Mouse (Mus musculus) liver, embryonic 15.5 days (tissue): ENCODE results near the gene Gpx2. TPM values are rescaled to one million over a fixed set of nuclear protein-coding genes. Genes with fewer than 3 reads are reported as not detected.

Experiments
- ATAC-seq: fragments of 200-750 bp; cut with Nextera tagmentation; 2 replicates; pipeline ENCODE4 v1.8.0; 2017; ENCODE audit warnings: moderate number of reproducible peaks, mild to moderate bottlenecking, moderate library complexity; ENCODE audit not compliant: insufficient read depth
- H3K27ac ChIP-seq: fragments of 300-500 bp; sonication (generic); replicated peaks from 2 replicates; pipeline ENCODE4 v1.5.1; 2015; ENCODE audit warnings: mild to moderate bottlenecking, inconsistent platforms
- H3K27me3 ChIP-seq: fragments of 300-500 bp; sonication (generic); 2 replicates; pipeline ENCODE4 v1.6.1; 2015; ENCODE audit warnings: mild to moderate bottlenecking, inconsistent platforms
- H3K36me3 ChIP-seq: fragments of 300-500 bp; sonication (generic); replicated peaks from 2 replicates; pipeline ENCODE4 v1.6.1; 2015; ENCODE audit warnings: moderate library complexity, mild to moderate bottlenecking, inconsistent platforms
- H3K4me1 ChIP-seq: fragments of 300-500 bp; sonication (generic); replicated peaks from 2 replicates; pipeline ENCODE4 v1.6.1; 2015; ENCODE audit warnings: inconsistent platforms
- H3K4me2 ChIP-seq: fragments of 300-500 bp; sonication (generic); 2 replicates; pipeline ENCODE4 v1.6.1; 2015; ENCODE audit warnings: moderate library complexity, mild to moderate bottlenecking, inconsistent platforms
- H3K4me3 ChIP-seq: fragments of 300-500 bp; sonication (generic); replicated peaks from 2 replicates; pipeline ENCODE4 v1.5.1; 2015; ENCODE audit warnings: mild to moderate bottlenecking, inconsistent platforms
- H3K9ac ChIP-seq: fragments of 300-500 bp; sonication (generic); 2 replicates; pipeline ENCODE4 v1.6.1; 2015; ENCODE audit warnings: moderate library complexity, mild to moderate bottlenecking, inconsistent platforms
- H3K9me3 ChIP-seq: fragments of 300-500 bp; sonication (generic); replicated peaks from 2 replicates; pipeline ENCODE4 v1.6.1; 2016; ENCODE audit warnings: inconsistent platforms
- WGBS: fragments of 180-500 bp; shearing (Covaris S2); methylation state at CpG from one replicate; pipeline ENCODE4 v1.1.7; 2015; ENCODE audit warnings: mixed read lengths; ENCODE audit not compliant: insufficient replicate concordance; 5-methylcytosine and 5-hydroxymethylcytosine counted together
- polyA plus RNA-seq: library from polyadenylated mRNA; unstranded; fragments of >200 nt; fragmentation: Nextera tagmentation; extraction: Ambion mirVana; gene quantifications from 2 replicates; pipeline ENCODE4 v1.2.1, GENCODE M21; 2015

Gpx2 gene
- polyA plus RNA-seq, 1 experiment from 2014 or later, result not detected

GRCm38 (mm10) chr12:76820615-76821014, 25.3 kb upstream of the Gpx2 start:
- Histone ChIP-seq H3K4me1 (peaks cover 9% of the 10 kb centered on the region; the same call in 1 of the 2 replicates), H3K27ac (no peak overlapping the region), H3K9me3 (no peaks in the 10 kb centered on the region), H3K4me3 (no peak overlapping the region), H3K27me3 (peaks cover 87% of the 10 kb centered on the region), H3K4me2 (no peak overlapping the region), H3K9ac (no peak overlapping the region), H3K36me3 (no peaks in the 10 kb centered on the region)
- WGBS, result 45% methylated on average over 4 of the region's 4 CpGs
- ATAC-seq, result no peak

GRCm38 (mm10) chr12:76819816-76820215, 24.5 kb upstream of the Gpx2 start:
- Histone ChIP-seq H3K4me2 (no peak overlapping the region), H3K27ac (no peak overlapping the region)
- 68% methylated on average over 6 of the region's 6 CpGs for WGBS

GRCm38 (mm10) chr12:76818908-76819307, 23.6 kb upstream of the Gpx2 start:
- Histone ChIP-seq H3K36me3 (no peaks in the 10 kb centered on the region), H3K4me3 (no peak overlapping the region), H3K9me3 (no peaks in the 10 kb centered on the region), H3K9ac (no peak overlapping the region), H3K27ac (no peak overlapping the region), H3K4me2 (no peak overlapping the region), H3K4me1 (peaks cover 9% of the 10 kb centered on the region; the same call in 1 of the 2 replicates), H3K27me3 (peaks cover 78% of the 10 kb centered on the region)
- no peak for ATAC-seq
- 73% methylated on average over 9 of the region's 9 CpGs for WGBS

More at GRCm38 (mm10) chr12:76819816-76820215, 24.5 kb upstream of the Gpx2 start:
- Histone ChIP-seq H3K27me3 (peaks cover 83% of the 10 kb centered on the region), H3K4me3 (no peak overlapping the region), H3K36me3 (no peaks in the 10 kb centered on the region), H3K4me1 (peaks cover 9% of the 10 kb centered on the region; the same call in 1 of the 2 replicates), H3K9ac (no peak overlapping the region), H3K9me3 (no peaks in the 10 kb centered on the region)
- no peak for ATAC-seq

- ATAC-seq, result no peak
- Histone ChIP-seq H3K9ac (no peak overlapping the region), H3K4me1 (peaks cover 9% of the 10 kb centered on the region; the same call in 1 of the 2 replicates), H3K4me3 (no peak overlapping the region), H3K27ac (no peak overlapping the region), H3K36me3 (no peaks in the 10 kb centered on the region), H3K9me3 (no peaks in the 10 kb centered on the region), H3K27me3 (peaks cover 70% of the 10 kb centered on the region), H3K4me2 (no peak overlapping the region)
- 50% methylated on average over 4 of the region's 4 CpGs for WGBS
These were observed 22.8 kb upstream of the Gpx2 start for GRCm38 (mm10) chr12:76818120-76818519.

- Histone ChIP-seq H3K9ac (no peak overlapping the region), H3K27me3 (peaks cover 60% of the 10 kb centered on the region), H3K4me1 (peaks cover 6% of the 10 kb centered on the region; the same call in 1 of the 2 replicates), H3K27ac (no peak overlapping the region), H3K4me2 (no peak overlapping the region), H3K4me3 (no peak overlapping the region), H3K9me3 (no peaks in the 10 kb centered on the region), H3K36me3 (no peaks in the 10 kb centered on the region)
- no peak for ATAC-seq
- 47% methylated on average over 4 of the region's 4 CpGs for WGBS
These were observed 21.8 kb upstream of the Gpx2 start for GRCm38 (mm10) chr12:76817176-76817575.

- no peak for ATAC-seq
- no peak overlapping the region for H3K4me3 ChIP-seq
- no peak overlapping the region for H3K4me2 ChIP-seq
- no peak overlapping the region for H3K9ac ChIP-seq
- H3K27ac ChIP-seq, result no peak overlapping the region
- 25% methylated on average over 4 of the region's 4 CpGs for WGBS
- H3K4me1 ChIP-seq, result 0 out of 2 replicates have a peak, but pooled peaks cover 1% of the 10 kb centered on the region
- H3K36me3 ChIP-seq, result no peaks in the 10 kb centered on the region
- H3K9me3 ChIP-seq, result no peaks in the 10 kb centered on the region
- H3K27me3 ChIP-seq, result peaks cover 56% of the 10 kb centered on the region
These were observed 21.4 kb upstream of the Gpx2 start for GRCm38 (mm10) chr12:76816720-76817119.

GRCm38 (mm10) chr12:76814120-76814519, 18.8 kb upstream of the Gpx2 start:
- H3K36me3 ChIP-seq, result no peaks in the 10 kb centered on the region
- H3K9ac ChIP-seq, result no peak overlapping the region
- H3K27ac ChIP-seq, result no peak overlapping the region
- H3K27me3 ChIP-seq, result peaks cover 30% of the 10 kb centered on the region
- H3K4me3 ChIP-seq, result no peak overlapping the region
- H3K4me2 ChIP-seq, result no peak overlapping the region
- WGBS, result 45% methylated on average over 2 of the region's 2 CpGs
- no peak for ATAC-seq
- no peaks in the 10 kb centered on the region for H3K4me1 ChIP-seq
- H3K9me3 ChIP-seq, result no peaks in the 10 kb centered on the region

- no peak overlapping the region for H3K4me3 ChIP-seq
- no peak for ATAC-seq
These were observed 18.2 kb upstream of the Gpx2 start for GRCm38 (mm10) chr12:76813543-76813942.

GRCm38 (mm10) chr12:76811006-76811405, 15.7 kb upstream of the Gpx2 start:
- Histone ChIP-seq H3K27me3 (peaks cover 10% of the 10 kb centered on the region; the same call in 1 of the 2 replicates), H3K4me2 (no peak overlapping the region), H3K4me1 (no peaks in the 10 kb centered on the region), H3K9ac (no peak overlapping the region), H3K4me3 (no peak overlapping the region), H3K36me3 (no peaks in the 10 kb centered on the region), H3K9me3 (no peaks in the 10 kb centered on the region), H3K27ac (no peak overlapping the region)
- ATAC-seq, result no peak
- 74% methylated on average over 4 of the region's 4 CpGs for WGBS

More at GRCm38 (mm10) chr12:76813543-76813942, 18.2 kb upstream of the Gpx2 start:
- Histone ChIP-seq H3K9ac (no peak overlapping the region), H3K36me3 (no peaks in the 10 kb centered on the region), H3K9me3 (no peaks in the 10 kb centered on the region), H3K27ac (no peak overlapping the region), H3K27me3 (peaks cover 24% of the 10 kb centered on the region), H3K4me2 (no peak overlapping the region), H3K4me1 (no peaks in the 10 kb centered on the region)
- 27% methylated on average over 10 of the region's 10 CpGs for WGBS

GRCm38 (mm10) chr12:76810491-76810890, 15.1 kb upstream of the Gpx2 start:
- no peak overlapping the region for H3K9ac ChIP-seq
- H3K4me3 ChIP-seq, result no peak overlapping the region
- peaks cover 9% of the 10 kb centered on the region; the same call in 1 of the 2 replicates for H3K27me3 ChIP-seq
- H3K27ac ChIP-seq, result no peak overlapping the region
- H3K9me3 ChIP-seq, result no peaks in the 10 kb centered on the region
- H3K36me3 ChIP-seq, result no peaks in the 10 kb centered on the region
- ATAC-seq, result no peak
- no peaks in the 10 kb centered on the region for H3K4me1 ChIP-seq
- no peak overlapping the region for H3K4me2 ChIP-seq
- 77% methylated on average over 5 of the region's 5 CpGs for WGBS

- Histone ChIP-seq H3K4me3 (no peak overlapping the region), H3K27me3 (peaks cover 16% of the 10 kb centered on the region; the same call in 1 of the 2 replicates), H3K4me1 (no peaks in the 10 kb centered on the region), H3K9ac (no peak overlapping the region), H3K9me3 (no peaks in the 10 kb centered on the region), H3K27ac (no peak overlapping the region), H3K36me3 (no peaks in the 10 kb centered on the region), H3K4me2 (no peak overlapping the region)
- ATAC-seq, result no peak
- 66% methylated on average over 10 of the region's 10 CpGs for WGBS
These were observed 12.4 kb upstream of the Gpx2 start for GRCm38 (mm10) chr12:76807796-76808195.
